Mouse (Mus musculus): ENCODE results near the gene Tmem222.

The Tmem222 gene

GRCm38 (mm10) chr4:133251214-133251613 is 26.4 kb downstream of the Tmem222 start:
- peak; percentile 46 for DNase-seq (ENCODE audit: low spot score)

DNA sequence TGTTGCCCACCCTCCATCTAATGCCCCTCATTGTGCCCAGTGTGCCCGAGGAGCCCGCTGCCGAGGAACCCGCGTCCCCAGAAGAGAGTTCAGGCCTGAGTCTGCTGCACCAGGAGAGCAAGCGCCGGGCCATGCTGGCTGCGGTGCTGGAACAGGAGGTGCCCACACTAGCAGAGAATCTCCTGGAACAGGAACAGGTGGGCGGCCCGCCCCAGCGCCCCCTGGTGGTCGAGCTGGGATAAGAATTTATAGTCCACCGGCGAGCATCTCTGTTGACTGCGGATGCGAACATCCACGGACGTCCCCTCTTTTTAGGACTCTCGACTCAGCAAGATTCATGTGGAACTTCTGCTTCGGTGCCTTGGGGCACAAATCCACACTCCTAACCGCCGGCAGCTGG is 27.0 kb downstream of the Tmem222 start:
- DNase-seq (ENCODE audit: low spot score) = peak; percentile 81

DNA sequence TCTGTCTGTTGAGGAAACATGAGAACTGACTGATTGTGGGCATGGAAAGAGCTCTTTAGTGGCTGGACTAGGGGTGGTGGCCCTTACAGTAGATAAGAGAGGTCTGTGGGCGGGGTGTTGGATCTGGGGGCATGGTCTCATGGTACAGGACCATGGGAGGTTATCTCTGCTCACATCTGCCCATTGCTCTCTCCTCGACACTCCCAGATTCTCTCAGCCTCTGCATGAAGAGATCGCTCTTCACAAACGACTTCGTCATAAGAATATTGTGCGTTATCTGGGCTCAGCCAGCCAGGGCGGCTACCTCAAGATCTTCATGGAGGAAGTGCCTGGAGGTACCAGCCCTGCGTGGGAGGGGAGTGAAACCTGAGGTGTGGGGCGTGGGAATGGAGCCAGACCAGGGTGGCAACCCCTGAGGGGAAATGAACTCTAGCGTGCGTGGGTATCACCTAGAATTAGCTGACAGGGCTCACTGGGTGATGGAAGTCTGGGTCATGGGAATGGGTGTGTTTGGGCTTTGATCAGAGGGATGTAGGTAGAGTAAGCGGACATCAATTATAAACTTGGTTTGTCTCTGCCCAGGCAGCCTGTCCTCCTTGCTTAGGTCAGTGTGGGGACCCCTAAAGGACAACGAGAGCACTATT is 29.7 kb downstream of the Tmem222 start:
- DNase-seq (ENCODE audit: low spot score) = no peak

- DNase-seq (ENCODE audit: low spot score) = no peak
Observed at GRCm38 (mm10) chr4:133247072-133247471, 30.5 kb downstream of the Tmem222 start.

DNA sequence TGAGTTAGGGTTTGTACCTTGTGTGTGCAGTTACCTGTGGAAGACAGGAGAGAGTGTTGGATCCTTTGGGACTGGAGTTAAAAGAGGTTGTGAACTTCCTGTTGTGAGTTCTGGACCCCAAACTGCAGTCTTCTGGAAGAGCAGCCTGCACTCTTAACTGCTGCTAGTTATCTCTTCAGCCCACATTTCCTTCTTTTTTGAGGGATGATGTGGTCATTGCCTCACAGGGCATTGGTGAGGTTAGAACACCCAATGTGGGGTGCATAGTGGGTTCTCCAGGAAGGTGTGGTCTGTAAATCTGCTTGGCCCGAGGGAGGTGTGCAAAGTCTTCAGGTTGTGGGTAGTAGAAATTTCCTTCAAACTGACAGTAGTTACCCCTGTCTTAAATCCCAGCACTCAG is 33.3 kb downstream of the Tmem222 start:
- no peak for DNase-seq (ENCODE audit: low spot score)

DNA sequence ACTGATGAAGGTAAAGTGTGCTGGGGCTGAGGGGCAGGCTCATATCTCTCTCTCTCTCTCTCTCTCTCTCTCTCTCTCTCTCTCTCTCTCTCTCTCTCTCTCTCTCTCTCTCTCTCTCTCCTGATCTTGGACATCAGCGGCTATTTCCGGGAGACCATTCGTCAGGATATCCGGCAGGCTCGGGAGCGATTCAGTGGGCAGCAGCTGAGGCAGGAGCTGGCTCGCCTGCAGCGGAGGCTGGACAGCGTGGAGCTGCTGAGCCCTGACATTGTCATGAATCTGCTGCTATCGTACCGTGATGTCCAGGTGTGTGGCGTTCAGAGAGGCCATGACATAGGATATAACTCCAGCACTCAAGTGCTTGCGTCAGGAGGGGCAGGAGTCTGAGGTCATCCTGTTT is 34.1 kb downstream of the Tmem222 start:
- no peak for DNase-seq (ENCODE audit: low spot score)

DNA sequence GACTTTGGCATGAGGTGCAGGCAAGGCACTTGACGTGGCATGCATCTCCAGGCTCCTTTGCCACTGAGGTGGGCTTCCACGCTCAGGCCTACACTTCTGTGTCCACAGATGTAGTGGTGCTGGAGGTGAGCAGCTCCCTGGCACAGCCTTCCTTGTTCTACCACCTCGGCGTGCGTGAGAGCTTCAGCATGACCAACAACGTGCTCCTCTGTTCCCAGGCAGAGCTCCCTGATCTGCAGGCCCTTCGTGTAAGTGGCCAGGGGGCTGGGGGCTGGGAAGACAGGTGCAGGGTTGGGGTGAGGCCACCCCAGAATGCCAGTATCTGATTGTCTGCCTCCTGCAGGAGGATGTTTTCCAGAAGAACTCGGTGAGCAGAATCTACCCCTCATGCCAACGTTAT is 34.9 kb downstream of the Tmem222 start:
- DNase-seq (ENCODE audit: low spot score) = no peak

DNA sequence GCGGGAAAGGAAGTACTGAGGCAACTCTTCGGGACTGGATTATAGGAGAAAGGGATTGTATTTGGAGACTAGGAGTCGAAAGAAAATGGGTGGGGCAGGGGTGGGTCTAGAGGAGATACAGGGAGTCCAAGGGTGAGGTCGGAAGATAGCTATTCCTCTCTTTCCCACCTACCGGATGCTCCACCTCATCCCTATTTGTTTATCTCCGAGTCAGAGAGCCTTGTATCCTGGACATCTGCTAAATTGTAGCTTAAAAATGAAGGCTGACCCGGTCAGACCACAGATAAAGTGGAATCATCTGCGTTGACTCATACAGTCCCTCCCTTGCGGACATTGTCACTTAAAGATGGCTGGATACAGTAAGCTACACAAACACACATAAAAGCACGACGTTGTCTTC is 35.7 kb downstream of the Tmem222 start:
- no peak for DNase-seq (ENCODE audit: low spot score)

DNA sequence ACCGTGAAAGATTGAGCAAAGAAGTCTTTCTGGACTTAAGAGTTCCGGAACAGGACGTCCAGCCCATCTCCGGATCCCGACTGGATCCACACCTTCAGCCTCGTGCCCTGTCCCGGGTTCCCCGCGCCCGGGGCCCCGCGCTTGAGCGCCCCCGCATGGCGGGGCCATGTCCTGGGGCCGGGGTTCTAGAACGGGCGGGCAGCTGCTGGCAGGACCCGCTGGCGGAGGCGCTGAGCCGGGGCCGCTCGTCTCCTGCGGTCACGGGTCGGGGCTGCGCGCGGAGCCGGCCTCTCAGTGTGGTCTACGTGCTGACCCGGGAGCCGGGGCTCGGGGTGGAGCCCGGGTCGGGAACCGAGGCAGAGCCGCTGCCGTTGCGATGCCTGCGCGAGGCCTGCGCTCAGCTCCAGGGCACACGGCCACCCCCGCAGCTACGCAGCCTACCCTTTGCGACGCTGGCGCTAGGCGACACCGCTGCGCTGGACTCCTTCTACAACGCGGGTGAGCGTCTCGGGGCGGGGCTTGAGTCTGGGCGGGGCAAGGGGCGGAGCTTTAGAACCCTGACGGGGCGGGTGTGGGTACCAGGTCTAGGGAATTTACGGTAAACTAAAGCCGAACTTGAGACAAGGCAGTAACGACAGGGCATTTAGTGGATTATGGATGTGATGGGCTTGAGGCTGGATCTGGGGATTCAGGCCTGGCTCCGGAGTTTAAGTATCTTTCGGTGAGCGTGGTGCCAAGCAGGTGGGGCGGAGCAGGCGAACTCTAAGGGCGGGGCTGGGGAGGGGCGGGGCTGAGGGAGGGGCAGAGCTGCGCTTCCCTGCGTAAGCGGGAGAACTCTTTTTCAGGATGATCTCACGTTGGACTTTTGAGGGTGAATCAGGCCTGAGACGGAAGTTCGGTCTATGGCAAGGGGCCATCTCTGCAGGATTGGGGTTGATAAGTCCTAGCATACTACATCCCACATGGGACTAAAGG is 36.4 kb downstream of the Tmem222 start:
- DNase-seq (ENCODE audit: low spot score) = peak; percentile 95

DNA sequence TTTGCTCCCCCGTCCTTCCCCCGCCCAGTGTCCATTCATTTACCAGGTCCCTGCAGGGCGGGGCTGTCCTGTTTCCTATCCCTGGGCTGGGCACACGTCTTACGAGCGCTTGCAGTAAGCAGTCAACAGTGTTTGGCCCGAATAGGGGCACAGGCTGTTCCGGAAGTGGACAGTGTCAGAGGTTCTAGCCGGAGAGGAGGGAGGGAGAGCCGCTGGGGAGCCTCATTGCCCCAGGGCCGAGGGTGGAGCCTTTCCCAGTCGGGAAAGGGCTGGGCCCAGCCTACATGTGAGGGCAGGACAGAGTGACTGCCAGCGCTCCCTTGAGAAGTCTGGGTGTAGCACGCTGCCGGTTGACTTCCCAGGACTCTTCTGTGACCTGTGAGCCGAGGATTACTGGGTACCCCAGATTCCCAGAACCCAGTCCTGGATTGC is 37.1 kb downstream of the Tmem222 start, which contains the start of gene Map3k6:
Map3k6 (plus strand) TSS at position 329 of the 432 bp plus-strand sequence.
- peak; percentile 57 for DNase-seq (ENCODE audit: low spot score)

GRCm38 (mm10) chr4:133237911-133238310 is 39.7 kb downstream of the Tmem222 start:
- no peak for DNase-seq (ENCODE audit: low spot score)

DNA sequence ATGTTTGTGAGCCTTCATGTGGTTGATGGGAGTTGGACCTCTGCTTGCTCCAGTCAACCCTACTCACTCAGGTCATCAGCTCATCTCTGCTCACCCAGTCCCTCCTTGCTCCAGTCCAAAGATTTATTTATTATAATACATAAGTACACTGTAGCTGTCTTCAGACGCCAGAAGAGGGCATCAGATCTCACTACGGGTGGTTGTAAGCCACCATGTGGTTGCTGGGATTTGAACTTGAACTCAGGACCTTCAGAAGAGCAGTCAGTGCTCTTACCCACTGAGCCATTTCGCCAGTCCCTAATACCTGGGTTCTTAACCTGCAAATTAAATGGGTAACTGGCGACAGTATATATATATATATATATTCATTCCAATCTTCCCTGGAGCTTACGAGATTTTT is 42.2 kb downstream of the Tmem222 start:
- DNase-seq (ENCODE audit: low spot score) = no peak

DNA sequence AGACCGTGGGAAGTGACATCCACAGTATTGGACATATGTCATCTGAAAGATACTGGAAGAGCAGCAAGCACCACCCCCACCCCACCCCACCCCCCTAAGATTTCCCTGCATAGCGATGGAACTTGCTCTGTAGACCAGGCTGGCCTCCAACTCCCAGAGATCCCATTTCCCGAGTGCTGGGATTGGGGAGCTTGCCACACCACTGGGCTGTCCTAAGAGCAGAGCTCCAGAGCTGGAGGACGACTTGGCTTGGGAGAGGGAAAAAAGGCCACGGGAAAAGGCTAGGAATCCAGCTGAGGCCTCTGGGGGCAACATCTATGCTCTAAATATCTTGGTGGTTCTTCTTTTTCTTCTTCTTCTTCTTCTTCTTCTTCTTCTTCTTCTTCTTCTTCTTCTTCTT is 42.8 kb downstream of the Tmem222 start:
- DNase-seq (ENCODE audit: low spot score) = no peak

DNA sequence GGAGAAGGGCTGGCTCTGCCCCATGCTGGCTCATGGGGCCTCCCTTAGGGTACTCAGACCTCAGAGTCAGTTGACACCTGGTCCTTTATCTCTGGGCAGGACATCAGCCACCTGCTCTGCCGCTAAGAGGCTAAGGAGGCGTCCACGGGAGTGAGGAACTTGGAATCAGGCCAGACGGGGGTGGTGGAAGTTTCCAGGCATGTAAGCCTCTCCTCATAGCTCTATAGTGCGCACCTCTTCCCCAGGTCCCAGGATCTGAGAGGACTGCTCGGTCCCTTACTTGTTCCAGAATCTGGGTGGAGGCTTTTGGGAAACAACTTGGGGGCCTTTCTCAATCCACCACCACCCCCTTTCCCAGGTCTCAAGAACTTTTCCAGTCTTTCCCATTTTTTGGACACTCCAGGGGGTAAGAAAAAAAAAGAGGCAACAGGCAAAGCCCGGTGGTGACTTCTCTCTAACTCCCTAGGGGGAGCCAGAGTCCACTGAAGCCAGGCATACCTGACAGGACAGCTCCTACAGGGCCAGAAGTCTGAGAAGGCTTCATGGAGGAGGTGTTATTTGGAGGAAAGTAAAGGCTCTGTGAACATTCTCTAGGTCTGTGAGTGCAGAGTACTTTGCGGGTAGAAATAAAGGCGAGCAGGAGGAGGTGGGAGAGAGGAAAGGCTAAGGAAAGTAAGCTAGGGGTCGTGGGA is 44.2 kb downstream of the Tmem222 start:
- peak; percentile 69 for DNase-seq (ENCODE audit: low spot score)

DNA sequence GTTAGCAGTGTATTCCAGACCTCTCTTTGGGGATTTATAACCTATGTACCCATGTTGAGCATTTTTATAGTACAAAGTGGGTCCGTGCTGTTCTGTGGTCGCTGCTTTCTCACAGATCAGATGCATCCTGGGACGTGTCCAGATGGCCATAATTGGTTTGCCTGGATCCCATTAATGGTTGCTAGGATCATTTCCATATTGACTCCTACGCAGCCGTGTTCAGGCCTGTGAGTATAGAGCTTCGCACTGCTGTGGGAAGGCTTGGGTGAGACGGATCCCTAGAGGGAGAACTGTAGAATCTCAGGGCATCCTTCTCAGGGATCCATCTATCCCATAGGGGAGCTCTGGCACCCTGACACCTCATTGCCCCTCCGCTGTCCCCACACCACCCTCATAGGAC is 48.0 kb downstream of the Tmem222 start:
- no peak for DNase-seq (ENCODE audit: low spot score)

GRCm38 (mm10) chr4:133227636-133228035 is 50.0 kb downstream of the Tmem222 start:
- peak; percentile 55 for DNase-seq (ENCODE audit: low spot score)

DNA sequence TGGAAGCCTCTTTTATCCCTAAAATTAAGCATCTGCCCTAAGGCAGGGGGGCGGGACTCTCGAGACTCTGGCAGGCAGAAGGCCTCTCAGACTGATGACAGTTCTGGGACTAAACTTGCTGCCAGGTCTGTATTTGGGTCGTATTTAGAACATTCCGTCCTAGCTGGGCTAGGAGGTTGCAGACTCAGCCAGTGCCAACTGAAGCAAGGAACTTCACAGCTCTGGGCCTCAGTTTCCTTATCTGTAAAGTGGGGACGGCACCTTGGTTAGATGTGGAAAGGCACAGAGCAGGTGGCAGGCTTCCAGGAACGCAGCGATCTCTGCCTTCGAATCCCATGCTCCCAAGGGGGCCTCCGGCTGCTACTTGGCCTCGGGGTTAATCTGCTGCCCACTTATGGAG is 51.5 kb downstream of the Tmem222 start:
- DNase-seq (ENCODE audit: low spot score) = no peak

GRCm38 (mm10) chr4:133223875-133224274 is 53.7 kb downstream of the Tmem222 start:
- DNase-seq (ENCODE audit: low spot score) = no peak

GRCm38 (mm10) chr4:133221701-133222100 is 55.9 kb downstream of the Tmem222 start:
- no peak for DNase-seq (ENCODE audit: low spot score)

DNA sequence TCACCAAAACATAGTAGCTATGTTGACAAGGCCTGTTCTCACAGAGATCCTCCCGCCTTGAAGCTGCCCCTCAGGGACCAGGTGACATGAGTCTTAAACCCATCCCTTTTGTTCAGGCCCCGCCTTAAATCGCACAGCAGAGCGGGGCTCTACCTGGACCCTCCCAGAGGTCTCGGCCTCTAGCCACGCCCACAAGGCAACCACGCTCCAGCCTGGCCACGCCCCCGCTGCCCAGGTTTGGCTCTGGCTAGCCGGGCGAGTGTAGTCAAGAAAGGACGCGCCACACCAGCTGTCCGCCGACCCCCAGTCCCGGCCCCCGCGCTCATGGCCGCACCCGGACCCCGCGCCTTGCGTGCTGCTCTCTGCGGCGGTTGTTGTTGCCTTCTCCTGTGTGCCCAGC is 56.9 kb downstream of the Tmem222 start:
- peak; percentile 66 for DNase-seq (ENCODE audit: low spot score)

DNA sequence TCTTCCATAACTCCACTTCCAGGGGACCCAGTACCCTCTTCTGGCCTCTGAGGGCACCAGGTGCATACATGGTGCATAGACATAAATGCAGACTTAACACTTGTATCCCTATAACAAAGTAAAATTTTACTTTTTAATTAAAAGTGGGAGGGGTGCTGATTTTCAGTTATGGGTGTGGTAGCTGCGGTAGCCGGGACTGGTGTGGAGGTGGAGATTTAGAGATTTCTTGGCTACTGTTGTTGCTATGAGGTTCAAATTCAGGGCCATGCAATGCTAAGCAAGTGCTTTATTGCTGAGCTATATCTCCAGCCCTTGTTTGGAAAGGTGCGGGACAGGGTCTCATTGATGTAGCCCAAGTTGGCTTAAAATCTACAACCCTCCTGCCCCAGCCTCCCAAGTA is 58.8 kb downstream of the Tmem222 start:
- no peak for DNase-seq (ENCODE audit: low spot score)

- DNase-seq (ENCODE audit: low spot score) = peak; percentile 87
Observed at GRCm38 (mm10) chr4:133217641-133218040, 60.0 kb downstream of the Tmem222 start.

All from embryo, embryonic 10.5 days (tissue).